Mouse (Mus musculus) ES-E14 (cell line): ENCODE measurements around the gene Pou2f1.

ENCODE experiments used
- CHD2 ChIP-seq: IDR thresholded peaks from 2 replicates; pipeline ENCODE4 v1.6.1; 2014; ENCODE audit warnings: mild to moderate bottlenecking, low read depth, low read length, inconsistent platforms
- HCFC1 ChIP-seq: IDR thresholded peaks from 2 replicates; pipeline ENCODE4 v1.6.1; 2012; ENCODE audit warnings: low read length, inconsistent platforms, borderline replicate concordance; ENCODE audit not compliant: insufficient read depth
- ZC3H11A ChIP-seq: IDR thresholded peaks from 2 replicates; pipeline ENCODE4 v1.6.1; 2012; ENCODE audit warnings: low read depth, mild to moderate bottlenecking, inconsistent platforms, low read length, borderline replicate concordance
- ZNF384 ChIP-seq: IDR thresholded peaks from 2 replicates; pipeline ENCODE4 v1.6.1; 2012; ENCODE audit warnings: low read depth, low read length, inconsistent platforms

DNA sequence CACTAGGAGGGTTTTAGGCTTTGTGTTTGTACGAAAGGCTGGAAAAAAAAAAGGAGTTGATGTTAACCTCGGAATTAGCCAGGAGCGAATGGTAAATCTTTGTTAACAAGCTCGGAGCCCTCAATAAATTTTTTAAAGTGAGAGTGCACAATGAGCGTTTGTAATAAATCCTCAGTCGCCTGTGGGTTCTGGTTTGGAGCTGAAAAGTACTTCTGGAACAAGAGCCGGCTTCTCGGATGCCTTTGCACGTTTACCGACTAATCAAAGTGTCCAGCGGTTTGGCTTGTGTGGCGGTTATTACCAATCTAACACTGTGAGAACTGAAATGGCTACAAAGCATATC is 167.9 kb downstream of the Pou2f1 start:
- no peak for TF ChIP-seq CHD2
- TF ChIP-seq ZC3H11A: no peak
- TF ChIP-seq ZNF384: no peak
- no peak for TF ChIP-seq HCFC1
